8 mouse cellular contexts compared by ENCODE assay signal in the genomic region with DNA sequence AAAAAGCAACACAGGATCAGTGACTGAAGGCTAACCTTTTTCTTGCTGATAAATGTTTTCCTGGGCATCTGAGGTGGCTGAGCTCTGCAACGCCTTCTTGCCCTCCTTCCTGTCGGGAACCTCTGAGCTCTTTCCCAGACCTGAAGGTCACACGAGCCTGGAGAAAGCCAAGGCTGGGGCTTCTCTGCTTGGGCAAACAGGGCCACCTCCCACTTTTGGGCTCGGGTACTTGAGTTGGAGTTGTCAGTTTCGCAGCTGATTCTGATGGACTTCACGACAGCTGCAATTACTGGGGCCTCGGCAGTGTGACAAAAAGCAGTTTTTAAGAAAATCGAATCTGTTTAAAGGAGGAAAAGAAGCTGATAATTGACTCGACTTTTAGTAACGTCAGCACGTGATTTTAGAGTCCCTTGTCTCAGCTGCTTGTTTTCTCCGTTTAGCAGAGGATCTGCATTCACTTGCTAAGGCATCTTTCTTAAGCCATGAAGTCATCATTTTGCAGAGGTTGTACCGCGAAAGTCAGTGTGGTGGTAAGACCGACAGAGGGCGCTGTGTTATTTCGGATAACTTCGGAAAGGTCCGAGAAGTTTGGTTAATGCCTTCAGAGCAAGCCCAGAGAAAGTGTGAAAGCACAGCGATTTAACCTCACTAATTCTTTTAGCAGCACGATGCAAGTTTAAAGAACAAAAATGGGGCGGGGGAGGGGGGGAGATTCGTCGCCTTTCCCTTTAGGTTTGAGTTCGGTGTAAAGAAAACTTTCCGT. TPM values are rescaled to one million over a fixed set of nuclear protein-coding genes. Genes with fewer than 3 reads are reported as not detected.
A peak's percentile ranks its signal among the peaks of the same experiment; 100 is the strongest.
DNase-seq lines count a peak whose midpoint lies in the region; ATAC-seq and TF ChIP-seq lines count a peak whose summit lies in the region.

No protein-coding gene starts in this region.

- CTCF ChIA-PET in Patski (lab: Charles Lee): interaction anchor here (0.7 to 2.0 kb wide), 8 partner anchors 10 to 918 kb away, joined by 3 to 7 read pairs (median 3); no protein-coding TSS in a partner anchor

- H3K4me1 ChIP-seq in megakaryocyte, embryonic 14.5 days: peaks cover 18% of the 10 kb centered on the region

- H3K4me3 ChIP-seq in megakaryocyte, embryonic 14.5 days (replicated peaks): peak overlapping the region; percentile 85

- H3K27me3 ChIP-seq in Patski: no peaks in the 10 kb centered on the region
- H3K27me3 ChIP-seq in megakaryocyte, embryonic 14.5 days (replicated peaks): peaks cover 9% of the 10 kb centered on the region

- H3K9me3 ChIP-seq in megakaryocyte, embryonic 14.5 days: peaks cover 3% of the 10 kb centered on the region; the same call in 1 of the 2 replicates

- ATAC-seq in Patski: peak; percentile 71

- POLR2A ChIA-PET in Patski (lab: Charles Lee): interaction anchor here (1.0 kb wide), 1 partner anchor 820 kb away, joined by 3 read pairs; no protein-coding TSS in a partner anchor

- in situ Hi-C loops in Patski (cut with MboI; ENCODE audit: low pct_unique_long_range_greater_than_20kb): loop anchor here (5.0 to 25.0 kb wide), 3 partner anchors 400 to 820 kb away; no protein-coding TSS in a partner anchor

- peak; percentile 88 for TF ChIP-seq CTCF in Patski (IDR thresholded peaks at IDR 0.05)

- DNase-seq in Patski (ENCODE audit: low read depth, low spot score): no peak
- peak; percentile 93 to 94 for DNase-seq in cerebellum, postnatal 14 days
- peak; percentile 67 for DNase-seq in gastrocnemius, adult 18-20 months (ENCODE audit: low spot score)
- DNase-seq in hindlimb bud, embryonic 11.5 days (ENCODE audit: extremely low spot score, low read depth, low spot score): peak; percentile 87
- DNase-seq in left cerebral cortex, adult 8-10 months (ENCODE audit: low spot score in 2 of 2): peak; percentile 52 to 67
- DNase-seq in right cerebral cortex, postnatal 10 days (ENCODE audit: low spot score in 2 of 2): peak; percentile 86 to 90
- DNase-seq in yolk sac, embryonic 10.5 days (ENCODE audit: low spot score): peak; percentile 57

- no peaks in the 10 kb centered on the region for H3K36me3 ChIP-seq in megakaryocyte, embryonic 14.5 days (replicated peaks; ENCODE audit: low read length)

RNA-seq across cellular contexts. Expression of a gene that starts 49.5 kb away (rescaled TPM):
- polyA plus RNA-seq in Patski (2021): 52.1 TPM
- total RNA-seq in gastrocnemius, adult 18-20 months (2021): 10 to 100 TPM; 34.5 to 36.7 TPM
- 10 to 100 TPM; 51.3 to 62.2 (median 53.3) TPM for total RNA-seq in left cerebral cortex, adult 8-10 months (2022)
- 5.5 TPM in 1 of 2 replicates, not detected in the other for polyA plus RNA-seq in megakaryocyte, embryonic 14.5 days (2012; ENCODE audit: insufficient read depth, low replicate concordance)
